Mouse (Mus musculus): ENCODE data around the gene Kxd1. TPM values are rescaled to one million over a fixed set of nuclear protein-coding genes. Genes with fewer than 3 reads are reported as not detected.
"Not testable (repeated sequence)": the region's sequence is repeated elsewhere in the genome, so short reads cannot be mapped to it uniquely, and the experiment has no call there.

The Kxd1 gene
- polyA plus RNA-seq, 1 experiment from 2014 or later: 50.0 TPM

GRCm38 (mm10) chr8:70511770-70512169, 16.0 kb downstream of the Kxd1 start:
- peaks cover 10% of the 10 kb centered on the region for H3K36me3 ChIP-seq (ENCODE audit: control insufficient read depth, insufficient read depth, low read length)
- 98% methylated on average over 2 of the region's 2 CpGs for WGBS
- H3K4me1 ChIP-seq (ENCODE audit: control insufficient read depth, insufficient read depth, low read length): peaks cover 18% of the 10 kb centered on the region
- H3K27me3 ChIP-seq (ENCODE audit: control insufficient read depth, insufficient read depth, low read length): no peaks in the 10 kb centered on the region
- H3K4me3 ChIP-seq (ENCODE audit: low read depth, low read length): no peak overlapping the region
- ATAC-seq (ENCODE audit: low FRiP score) (no peak), DNase-seq (ENCODE audit: low spot score, missing footprints) (no peak)
- H3K4me2 ChIP-seq: no peak overlapping the region
- H3K9ac ChIP-seq (ENCODE audit: low read length): no peak overlapping the region
- no peaks in the 10 kb centered on the region for H3K9me3 ChIP-seq (ENCODE audit: control insufficient read depth, low read length)
- no peak overlapping the region for H3K27ac ChIP-seq (ENCODE audit: low read depth, low read length)

GRCm38 (mm10) chr8:70511174-70511573, 16.6 kb downstream of the Kxd1 start:
- Histone ChIP-seq H3K4me2 (peak overlapping the region; percentile 42), H3K4me3 (ENCODE audit: low read depth, low read length) (peak overlapping the region; percentile 98), H3K4me1 (ENCODE audit: control insufficient read depth, insufficient read depth, low read length) (peaks cover 19% of the 10 kb centered on the region)
- not testable (repeated sequence) for ATAC-seq (ENCODE audit: low FRiP score); H3K9me3 ChIP-seq (ENCODE audit: control insufficient read depth, low read length); H3K27me3 ChIP-seq (ENCODE audit: control insufficient read depth, insufficient read depth, low read length); H3K36me3 ChIP-seq (ENCODE audit: control insufficient read depth, insufficient read depth, low read length); H3K27ac ChIP-seq (ENCODE audit: low read depth, low read length); H3K9ac ChIP-seq (ENCODE audit: low read length); DNase-seq (ENCODE audit: low spot score, missing footprints)
- WGBS: 89% methylated on average over 6 of the region's 6 CpGs

- no peaks in the 10 kb centered on the region for H3K9me3 ChIP-seq (ENCODE audit: control insufficient read depth, low read length)
- no peaks in the 10 kb centered on the region for H3K27me3 ChIP-seq (ENCODE audit: control insufficient read depth, insufficient read depth, low read length)
- ATAC-seq (ENCODE audit: low FRiP score): peak; percentile 85
- peaks cover 26% of the 10 kb centered on the region for H3K4me1 ChIP-seq (ENCODE audit: control insufficient read depth, insufficient read depth, low read length)
- peak within 1 kb of the TSS; percentile 98 for H3K4me3 ChIP-seq (ENCODE audit: low read depth, low read length)
- peak within 1 kb of the TSS; percentile 98 for H3K9ac ChIP-seq (ENCODE audit: low read length)
- H3K27ac ChIP-seq (ENCODE audit: low read depth, low read length): peak within 1 kb of the TSS; percentile 86
- DNase-seq (ENCODE audit: low spot score, missing footprints): peak; percentile 100
- 1% methylated on average over 73 of the region's 74 CpGs for WGBS
- peaks cover 10% of the 10 kb centered on the region for H3K36me3 ChIP-seq (ENCODE audit: control insufficient read depth, insufficient read depth, low read length)
- peak within 1 kb of the TSS; percentile 100 for H3K4me2 ChIP-seq
Measured at GRCm38 (mm10) chr8:70510228-70510915, 17.4 kb downstream of the Kxd1 start, which contains the start of gene Uba52. Gene Uba52 (minus strand): TSS chr8:70510801.

- ATAC-seq (ENCODE audit: low FRiP score) (no peak), DNase-seq (ENCODE audit: low spot score, missing footprints) (peak; percentile 77)
- Histone ChIP-seq H3K4me1 (ENCODE audit: control insufficient read depth, insufficient read depth, low read length) (peaks cover 27% of the 10 kb centered on the region), H3K27me3 (ENCODE audit: control insufficient read depth, insufficient read depth, low read length) (no peaks in the 10 kb centered on the region), H3K9ac (ENCODE audit: low read length) (peak overlapping the region; percentile 98), H3K9me3 (ENCODE audit: control insufficient read depth, low read length) (no peaks in the 10 kb centered on the region), H3K27ac (ENCODE audit: low read depth, low read length) (peak overlapping the region; percentile 86; the same call in 1 of the 2 replicates), H3K36me3 (ENCODE audit: control insufficient read depth, insufficient read depth, low read length) (peaks cover 10% of the 10 kb centered on the region), H3K4me3 (ENCODE audit: low read depth, low read length) (peak overlapping the region; percentile 98), H3K4me2 (peak overlapping the region; percentile 100)
- WGBS: 16% methylated on average over 25 of the region's 25 CpGs
Measured at GRCm38 (mm10) chr8:70509281-70509952, 18.3 kb downstream of the Kxd1 start.

GRCm38 (mm10) chr8:70507027-70507393, 20.7 kb downstream of the Kxd1 start:
- 54% methylated on average over 5 of the region's 5 CpGs for WGBS
- H3K9ac ChIP-seq (ENCODE audit: low read length): no peak overlapping the region; the same call in 1 of the 2 replicates
- no peak overlapping the region for H3K4me2 ChIP-seq
- DNase-seq (ENCODE audit: low spot score, missing footprints) (no peak), ATAC-seq (ENCODE audit: low FRiP score) (no peak)
- peaks cover 30% of the 10 kb centered on the region for H3K4me1 ChIP-seq (ENCODE audit: control insufficient read depth, insufficient read depth, low read length)
- peaks cover 10% of the 10 kb centered on the region; the same call in 1 of the 2 replicates for H3K36me3 ChIP-seq (ENCODE audit: control insufficient read depth, insufficient read depth, low read length)
- peaks cover 21% of the 10 kb centered on the region for H3K27me3 ChIP-seq (ENCODE audit: control insufficient read depth, insufficient read depth, low read length)
- peak overlapping the region; percentile 76; the same call in 1 of the 2 replicates for H3K4me3 ChIP-seq (ENCODE audit: low read depth, low read length)
- no peak overlapping the region for H3K27ac ChIP-seq (ENCODE audit: low read depth, low read length)
- H3K9me3 ChIP-seq (ENCODE audit: control insufficient read depth, low read length): no peaks in the 10 kb centered on the region

DNA sequence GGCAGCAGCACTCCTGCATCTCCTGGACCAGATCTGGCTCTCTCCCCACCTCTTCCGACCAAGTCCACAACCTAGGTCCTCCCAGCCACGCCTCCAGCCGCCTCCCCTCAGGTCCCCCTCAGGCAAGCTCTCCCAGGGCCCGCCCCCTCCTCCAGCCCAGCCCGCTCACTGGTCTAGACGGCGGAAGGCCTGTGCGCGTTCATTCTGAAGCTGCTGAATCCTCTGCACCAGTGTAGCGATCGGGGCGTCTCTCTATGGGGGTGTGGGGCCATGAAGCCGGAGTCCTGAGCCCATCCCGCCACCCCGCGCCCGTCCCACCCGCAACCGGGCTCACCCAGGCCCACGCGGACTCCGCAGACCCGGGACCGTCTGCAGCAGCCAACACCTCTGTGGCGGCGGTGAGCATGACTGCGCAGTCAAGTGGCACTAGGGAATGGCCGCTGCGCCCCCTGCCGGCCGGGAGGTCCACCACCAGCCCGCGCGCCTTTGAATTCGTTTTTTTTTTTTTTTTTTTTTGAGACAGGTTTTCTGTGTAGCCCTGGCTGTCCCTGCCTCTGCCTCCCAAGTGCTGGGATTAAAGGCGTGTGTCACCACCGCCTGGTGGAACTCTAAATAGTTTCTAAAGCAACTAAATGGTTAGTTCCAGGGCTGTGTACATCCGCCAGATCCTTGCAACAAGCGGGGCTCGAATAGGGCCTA, 21.3 kb downstream of the Kxd1 start, which contains the start of gene Rex1bd:
Gene Rex1bd, minus strand, starts transcription at position 425 of the 699 bp plus-strand sequence.
- 2% methylated on average over 39 of the region's 40 CpGs for WGBS
- Histone ChIP-seq H3K4me1 (ENCODE audit: control insufficient read depth, insufficient read depth, low read length) (peaks cover 31% of the 10 kb centered on the region), H3K9me3 (ENCODE audit: control insufficient read depth, low read length) (no peaks in the 10 kb centered on the region), H3K4me2 (peak within 1 kb of the TSS; percentile 82), H3K27me3 (ENCODE audit: control insufficient read depth, insufficient read depth, low read length) (peaks cover 26% of the 10 kb centered on the region), H3K9ac (ENCODE audit: low read length) (peak within 1 kb of the TSS; percentile 92), H3K4me3 (ENCODE audit: low read depth, low read length) (peak within 1 kb of the TSS; percentile 76), H3K27ac (ENCODE audit: low read depth, low read length) (peak within 1 kb of the TSS; percentile 74), H3K36me3 (ENCODE audit: control insufficient read depth, insufficient read depth, low read length) (peaks cover 10% of the 10 kb centered on the region; the same call in 1 of the 2 replicates)
- peak; percentile 100 for DNase-seq (ENCODE audit: low spot score, missing footprints)
- ATAC-seq (ENCODE audit: low FRiP score): peak; percentile 87

DNA sequence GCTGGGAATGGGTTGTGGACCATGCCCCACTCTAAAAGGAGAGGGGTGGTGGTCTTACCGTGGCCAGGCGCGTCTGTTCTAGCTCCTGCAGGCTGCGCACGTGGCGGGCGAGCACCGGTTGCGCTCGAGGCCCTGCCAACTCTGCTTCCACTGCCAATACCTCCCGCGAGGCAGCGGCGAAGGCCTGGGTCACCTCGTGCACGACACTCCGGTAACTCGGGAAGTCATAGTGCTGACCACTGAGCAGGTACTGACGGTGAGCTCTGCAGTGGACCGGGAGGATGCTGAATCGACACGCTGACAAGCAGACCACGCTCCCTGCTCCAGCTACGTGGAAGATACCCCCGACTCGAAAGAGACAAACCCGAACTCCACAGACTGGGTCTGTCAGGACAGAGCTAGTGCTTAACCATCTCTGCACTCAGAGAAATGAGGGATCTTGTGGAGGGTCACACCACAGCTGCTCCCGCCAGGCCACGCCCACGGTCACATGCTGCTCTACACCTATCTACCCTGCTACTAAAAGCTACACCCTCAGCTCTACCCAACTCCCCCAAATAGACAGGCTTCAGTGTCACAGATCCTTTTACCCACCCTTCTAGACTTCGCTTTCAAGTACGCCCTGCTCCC, 21.9 kb downstream of the Kxd1 start:
- Histone ChIP-seq H3K4me1 (ENCODE audit: control insufficient read depth, insufficient read depth, low read length) (peaks cover 31% of the 10 kb centered on the region), H3K27ac (ENCODE audit: low read depth, low read length) (no peak overlapping the region), H3K9ac (ENCODE audit: low read length) (peak overlapping the region; percentile 92), H3K4me3 (ENCODE audit: low read depth, low read length) (peak overlapping the region; percentile 76), H3K27me3 (ENCODE audit: control insufficient read depth, insufficient read depth, low read length) (peaks cover 33% of the 10 kb centered on the region), H3K4me2 (peak overlapping the region; percentile 82), H3K9me3 (ENCODE audit: control insufficient read depth, low read length) (no peaks in the 10 kb centered on the region), H3K36me3 (ENCODE audit: control insufficient read depth, insufficient read depth, low read length) (peaks cover 10% of the 10 kb centered on the region; the same call in 1 of the 2 replicates)
- ATAC-seq (ENCODE audit: low FRiP score): peak; percentile 17; the same call in 1 of the 2 replicates
- 41% methylated on average over 32 of the region's 32 CpGs for WGBS
- peak; percentile 70 for DNase-seq (ENCODE audit: low spot score, missing footprints)

GRCm38 (mm10) chr8:70504851-70505250, 22.9 kb downstream of the Kxd1 start:
- Histone ChIP-seq H3K36me3 (ENCODE audit: control insufficient read depth, insufficient read depth, low read length) (peaks cover 10% of the 10 kb centered on the region; the same call in 1 of the 2 replicates), H3K4me2 (no peak overlapping the region), H3K27me3 (ENCODE audit: control insufficient read depth, insufficient read depth, low read length) (peaks cover 43% of the 10 kb centered on the region), H3K27ac (ENCODE audit: low read depth, low read length) (no peak overlapping the region), H3K4me1 (ENCODE audit: control insufficient read depth, insufficient read depth, low read length) (peaks cover 31% of the 10 kb centered on the region), H3K9me3 (ENCODE audit: control insufficient read depth, low read length) (no peaks in the 10 kb centered on the region), H3K4me3 (ENCODE audit: low read depth, low read length) (no peak overlapping the region), H3K9ac (ENCODE audit: low read length) (no peak overlapping the region)
- peak; percentile 98 for DNase-seq (ENCODE audit: low spot score, missing footprints)
- 79% methylated on average over 3 of the region's 3 CpGs for WGBS
- no peak for ATAC-seq (ENCODE audit: low FRiP score)
